Mouse (Mus musculus): Measurements from ENCODE around the gene Cgref1.
A peak's percentile ranks its signal among the peaks of the same experiment; 100 is the strongest.

The Cgref1 gene

DNA sequence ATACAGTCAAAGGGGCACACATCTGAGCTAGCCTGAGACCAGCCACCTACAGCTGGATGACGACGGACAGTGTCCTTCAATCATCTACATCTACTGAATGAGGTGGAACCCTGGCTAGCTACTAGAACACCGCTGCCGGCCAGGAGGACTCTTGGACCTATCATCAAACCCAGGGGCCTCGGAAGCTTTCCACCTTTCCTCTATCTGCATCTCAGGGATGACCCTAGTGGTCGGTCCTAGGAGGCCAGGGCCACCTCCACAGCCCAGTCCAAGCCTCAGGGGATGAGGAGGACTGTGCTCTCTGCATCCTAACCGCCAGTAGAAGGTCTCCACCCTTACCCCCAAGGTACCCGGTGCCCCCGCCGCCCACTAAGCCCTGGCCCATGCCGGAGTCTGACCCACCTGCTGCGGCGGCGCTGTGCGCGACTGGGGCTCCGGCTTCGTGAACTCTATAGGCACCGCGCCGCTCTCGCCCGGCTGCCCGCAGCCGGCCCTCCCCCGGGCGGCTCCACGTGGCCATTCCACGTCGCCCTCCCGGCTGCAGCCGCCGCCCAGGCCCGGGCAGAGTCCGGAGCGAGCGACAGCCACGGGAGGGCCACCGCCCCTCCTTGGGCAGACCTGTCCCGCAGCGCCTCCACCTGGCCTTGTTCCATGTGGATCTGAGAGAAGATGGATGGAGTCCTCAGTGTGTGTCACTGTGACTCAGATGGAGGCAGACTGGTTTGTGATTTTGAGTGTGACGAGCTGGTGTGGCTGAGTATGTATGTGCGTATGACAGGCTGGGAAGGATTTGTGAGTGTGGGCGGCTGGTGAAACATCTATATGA lies at the start of gene Cgref1:
TSS of gene Cgref1 (minus strand) at position 636 of the 826 bp plus-strand sequence.
- peak; percentile 83 for DNase-seq

DNA sequence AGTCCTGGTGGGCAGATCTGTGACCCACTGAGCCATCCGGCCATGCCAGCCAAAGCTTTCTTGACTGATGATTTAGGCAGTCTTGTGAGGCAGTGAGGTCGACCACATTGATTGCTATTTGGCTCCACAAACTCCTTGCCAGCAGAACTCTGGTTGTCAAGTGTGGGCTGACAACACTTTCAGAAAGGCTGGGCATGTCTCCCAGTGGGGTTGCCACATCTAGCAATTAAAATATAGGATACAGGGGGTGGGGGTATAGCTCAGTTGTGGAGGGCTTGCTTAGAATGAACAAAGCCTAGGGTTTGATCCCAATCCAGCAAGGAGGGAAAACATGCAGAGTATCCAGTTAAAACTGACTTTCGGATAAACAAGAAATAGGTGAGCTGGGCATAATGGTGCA lies 48.7 kb upstream of the Cgref1 start:
- no peak for DNase-seq

DNA sequence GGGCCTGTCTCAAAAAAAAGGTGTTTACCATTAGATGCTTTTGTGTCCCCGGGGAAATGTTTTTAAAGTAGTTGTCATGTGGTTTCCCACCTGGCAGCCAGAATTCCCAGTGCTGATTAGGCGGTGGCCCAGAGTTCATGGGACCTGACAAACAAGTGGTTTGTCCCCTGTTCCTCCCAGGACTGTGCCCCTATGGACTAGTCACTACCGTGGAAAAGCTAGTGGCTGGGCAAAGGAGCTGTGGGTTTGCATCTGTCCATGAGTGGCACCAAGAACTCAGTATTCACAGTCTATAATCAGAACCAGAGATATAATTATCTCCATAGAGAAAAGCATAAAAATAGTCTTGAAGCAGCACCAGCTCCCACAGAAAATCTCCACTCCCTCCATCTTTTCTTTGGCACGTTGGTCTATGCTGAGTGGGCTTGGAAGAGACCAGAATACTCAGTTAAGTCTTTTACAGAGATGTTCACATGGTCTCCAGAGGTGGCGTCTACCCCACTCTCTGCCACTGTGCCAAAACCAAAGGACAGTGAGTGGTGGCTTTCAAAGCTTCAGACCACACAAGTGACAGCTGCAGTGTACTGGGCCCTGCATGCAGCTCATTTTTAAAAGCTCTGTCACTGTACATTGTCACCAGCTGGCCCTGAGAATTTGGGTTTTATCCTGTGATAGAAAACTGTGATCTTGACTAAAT lies 47.7 kb upstream of the Cgref1 start:
- DNase-seq, result no peak

DNA sequence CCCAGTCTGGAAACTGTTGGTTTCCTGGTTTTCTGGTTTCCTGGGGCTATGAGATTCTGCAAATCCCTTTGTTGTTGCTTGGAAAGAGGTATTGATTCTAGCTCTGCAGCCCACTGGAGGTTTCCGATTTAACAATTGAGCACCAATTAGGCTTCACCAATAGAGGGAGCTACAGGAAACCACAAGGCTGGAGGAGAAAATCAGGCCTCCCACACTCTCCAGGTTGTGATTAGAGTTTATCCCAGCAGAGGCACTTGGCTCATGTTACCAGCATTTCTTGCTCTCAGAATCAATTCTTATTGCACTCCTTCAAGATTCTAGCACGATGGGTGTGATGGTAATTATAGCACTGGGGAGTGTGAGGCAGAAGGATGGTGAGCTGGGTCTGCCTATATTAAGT lies 37.0 kb upstream of the Cgref1 start:
- peak; percentile 32 for DNase-seq

DNA sequence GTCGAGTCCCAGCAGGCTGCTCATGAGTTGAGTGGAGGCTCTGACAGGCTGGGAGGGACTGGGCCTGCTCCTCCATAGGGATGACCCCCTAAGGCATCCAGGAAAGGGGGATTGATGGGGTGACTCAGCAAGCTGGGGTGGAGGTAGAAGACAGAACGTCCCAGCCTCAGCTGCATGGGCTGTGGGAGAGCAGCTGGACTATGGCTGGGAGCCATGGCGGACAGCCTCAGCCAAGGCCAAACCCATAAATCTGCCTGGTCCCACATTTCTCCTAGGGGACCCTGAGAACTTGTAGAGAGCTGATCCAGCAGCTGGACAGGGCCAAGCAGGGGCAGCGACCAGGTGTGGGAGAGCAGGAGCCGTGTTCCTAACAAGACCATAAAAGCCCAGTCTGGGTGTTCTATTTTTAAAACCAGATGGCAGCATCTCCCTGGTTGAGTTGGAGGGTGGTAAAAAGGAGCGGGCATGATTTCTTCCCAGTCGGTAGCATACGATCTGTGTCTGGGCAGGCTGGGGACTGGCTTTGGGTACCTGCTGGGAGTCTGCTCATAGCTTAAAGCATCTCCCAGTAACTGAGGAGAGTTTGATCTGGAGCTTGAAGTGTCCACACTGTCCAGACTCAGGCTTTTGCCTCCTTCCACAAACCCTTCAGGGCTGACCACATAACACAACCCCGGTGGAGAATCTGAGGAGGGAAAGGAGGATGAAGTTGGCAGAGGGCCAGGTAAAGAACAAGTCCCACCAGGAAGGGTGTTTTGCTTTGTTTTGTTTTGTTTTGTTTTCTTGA lies 29.7 kb upstream of the Cgref1 start:
- peak; percentile 78 for DNase-seq

DNA sequence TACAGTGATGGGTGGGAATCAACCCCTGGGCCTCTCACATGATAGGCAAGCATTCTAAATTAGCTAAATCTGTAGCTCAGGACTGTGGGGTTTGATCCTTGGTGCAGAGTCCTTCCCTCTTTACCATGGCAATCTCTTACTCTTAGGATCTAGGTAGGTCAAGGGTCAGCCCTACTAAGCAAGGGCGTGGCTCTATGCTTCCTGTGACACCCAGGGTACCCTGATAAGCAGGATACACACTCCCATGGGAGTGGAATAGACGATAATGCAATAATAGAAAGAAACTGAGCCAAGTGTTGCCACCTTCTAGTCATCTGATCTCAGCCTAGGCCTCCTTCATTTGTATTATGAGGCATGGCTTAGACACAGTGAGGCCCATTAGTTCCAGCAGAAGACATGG lies 24.0 kb upstream of the Cgref1 start:
- no peak for DNase-seq

DNA sequence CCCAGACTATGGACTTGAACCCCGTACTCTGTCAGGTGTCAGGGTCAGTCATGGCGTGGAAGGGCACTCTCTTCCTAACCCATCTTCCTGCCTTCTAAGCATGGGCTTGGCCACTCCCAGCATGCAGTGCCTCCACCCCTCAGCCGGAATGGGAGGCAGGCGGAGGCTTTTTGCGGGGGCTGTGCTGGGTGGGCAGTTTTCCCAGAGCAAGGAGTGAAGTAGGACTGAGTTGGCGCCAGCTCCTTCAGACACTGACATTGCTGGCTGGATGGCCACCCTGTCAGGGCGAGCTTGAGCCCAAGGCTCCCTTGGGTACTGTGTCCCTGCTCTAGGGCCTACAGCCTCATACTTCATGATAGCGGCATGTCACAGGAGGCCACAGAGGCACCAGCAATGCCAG lies 23.0 kb upstream of the Cgref1 start, which contains the start of gene Tcf23:
TSS of gene Tcf23 (plus strand) at position 247 of the 400 bp plus-strand sequence.
- peak; percentile 58 for DNase-seq

DNA sequence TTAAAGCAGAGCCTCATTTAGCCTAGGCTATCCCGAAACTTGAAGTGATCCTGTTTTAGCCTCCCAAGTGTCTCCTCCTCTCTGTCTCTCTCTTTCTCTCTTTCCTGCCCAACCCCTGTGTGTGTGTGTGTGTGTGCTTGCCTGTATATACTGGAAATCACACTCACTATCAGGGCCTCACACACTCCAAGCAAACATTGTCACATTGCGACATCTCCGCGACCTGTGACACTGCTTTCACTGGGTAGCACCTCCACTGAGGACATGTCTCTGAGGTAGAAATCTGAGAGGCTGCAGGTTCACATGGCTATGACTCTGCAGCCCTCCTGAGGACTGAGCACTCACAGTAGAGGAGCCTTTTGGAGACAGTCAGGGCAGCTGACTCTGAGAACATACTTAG lies 20.8 kb upstream of the Cgref1 start:
- DNase-seq, result no peak

DNA sequence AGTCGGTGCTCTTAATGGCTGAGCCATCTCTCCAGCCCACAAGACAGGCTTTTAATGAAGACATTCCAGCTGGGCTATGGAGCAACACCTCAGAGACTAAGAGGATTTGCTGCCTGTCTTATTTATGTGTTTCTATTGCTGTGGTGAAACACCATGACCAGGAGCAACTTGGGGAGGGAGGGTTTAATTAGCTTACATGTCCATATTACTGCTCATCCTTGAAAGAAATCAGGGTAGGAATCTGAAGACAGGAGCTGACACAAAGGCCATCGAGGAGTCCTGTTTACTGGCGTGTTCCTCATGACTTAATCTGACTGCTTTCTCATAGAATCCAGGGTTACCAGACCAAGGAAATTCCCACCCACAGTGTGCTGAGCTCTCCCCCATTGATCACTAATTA lies 18.5 kb upstream of the Cgref1 start:
- DNase-seq, result no peak

DNA sequence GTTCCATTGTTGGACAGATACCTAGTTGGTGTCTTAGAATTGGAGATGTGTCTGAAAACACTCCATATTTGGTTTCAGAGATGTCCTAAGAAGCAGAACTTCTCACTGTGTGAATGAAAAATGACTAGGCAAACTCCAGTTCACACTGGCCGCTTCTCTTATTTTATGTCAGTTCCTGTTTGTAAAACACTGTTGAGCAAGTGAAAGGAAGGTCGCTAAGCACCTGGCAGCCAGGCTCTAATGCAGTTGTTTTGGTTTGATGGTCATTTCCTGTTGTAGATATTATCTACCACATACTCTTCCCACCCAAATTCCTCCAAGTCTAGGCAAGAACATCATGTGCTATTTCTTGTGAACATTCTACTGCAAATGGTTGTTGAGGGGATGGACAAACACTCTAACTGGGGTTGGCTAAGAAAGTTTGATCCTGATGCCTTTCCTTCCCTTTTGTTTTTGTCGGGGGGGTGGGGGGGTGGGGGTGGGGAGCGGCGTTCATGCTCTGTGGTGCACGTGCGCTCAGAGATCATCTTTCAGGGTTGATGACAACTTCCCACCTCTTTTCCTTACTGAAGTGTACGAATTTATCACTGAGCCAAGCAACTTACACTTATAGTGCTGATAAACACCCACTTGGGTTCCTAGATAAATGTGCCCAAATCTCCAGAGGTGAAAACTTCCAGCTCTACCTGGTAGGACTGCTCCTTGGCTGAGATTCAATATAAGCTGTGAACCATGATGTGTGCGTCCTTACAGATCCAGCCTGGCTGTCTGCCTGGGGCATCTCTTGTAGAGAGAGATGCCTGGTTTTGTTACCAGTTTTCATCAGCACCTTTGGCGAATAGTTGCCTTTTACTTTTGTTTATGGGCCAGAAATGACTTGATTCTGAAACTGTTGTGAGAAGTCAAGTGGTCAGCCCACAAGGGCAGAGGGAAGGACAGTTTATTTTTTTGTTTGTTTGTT lies 16.4 kb upstream of the Cgref1 start:
- no peak for DNase-seq

DNA sequence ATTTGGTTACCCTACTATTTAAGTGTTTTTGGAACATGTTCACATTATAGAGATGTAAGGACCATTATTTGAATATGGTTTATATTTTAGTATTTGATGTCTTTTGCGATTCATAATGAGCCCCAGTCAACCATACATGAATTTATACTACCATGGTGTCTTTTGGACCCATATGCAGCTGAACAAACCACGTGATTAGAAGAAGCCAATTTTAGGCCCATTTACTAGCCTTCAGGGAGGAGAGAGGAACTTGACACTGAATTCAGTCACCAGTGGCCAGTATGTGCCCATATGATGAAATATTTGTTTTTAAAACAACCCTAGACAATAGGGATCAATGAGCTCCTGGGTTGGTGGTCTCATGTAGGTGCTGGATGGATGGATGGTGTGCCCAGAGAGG lies 15.4 kb upstream of the Cgref1 start:
- DNase-seq, result no peak

DNA sequence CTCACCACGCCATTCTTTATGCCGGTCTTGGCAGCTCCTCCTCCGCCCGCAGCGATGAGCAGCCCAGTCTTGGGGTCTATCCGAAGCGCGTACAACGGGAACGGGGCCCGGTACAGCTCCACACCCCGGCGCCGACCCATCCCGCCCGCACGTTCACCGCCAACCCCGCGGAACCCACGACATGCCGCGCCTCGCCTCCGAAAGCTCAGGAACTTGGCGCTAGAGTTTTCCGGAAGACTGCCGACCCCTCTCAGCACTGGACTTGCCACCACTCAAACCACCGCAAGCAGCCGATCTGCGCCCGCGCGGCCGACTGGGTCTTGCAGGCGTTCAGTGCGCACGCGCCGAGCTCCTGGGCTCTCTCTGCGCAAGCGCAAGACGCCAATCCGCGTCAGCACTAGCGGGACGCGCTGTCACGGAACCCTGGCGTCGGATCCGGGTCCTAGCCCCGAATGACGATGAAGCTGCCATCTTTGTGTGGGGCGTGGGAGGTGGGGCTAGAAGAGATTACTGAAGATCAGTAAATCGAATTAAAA lies 14.6 kb upstream of the Cgref1 start, which contains the start of gene Preb:
TSS of gene Preb (minus strand) at position 396 of the 536 bp plus-strand sequence.
- peak; percentile 100 for DNase-seq

DNA sequence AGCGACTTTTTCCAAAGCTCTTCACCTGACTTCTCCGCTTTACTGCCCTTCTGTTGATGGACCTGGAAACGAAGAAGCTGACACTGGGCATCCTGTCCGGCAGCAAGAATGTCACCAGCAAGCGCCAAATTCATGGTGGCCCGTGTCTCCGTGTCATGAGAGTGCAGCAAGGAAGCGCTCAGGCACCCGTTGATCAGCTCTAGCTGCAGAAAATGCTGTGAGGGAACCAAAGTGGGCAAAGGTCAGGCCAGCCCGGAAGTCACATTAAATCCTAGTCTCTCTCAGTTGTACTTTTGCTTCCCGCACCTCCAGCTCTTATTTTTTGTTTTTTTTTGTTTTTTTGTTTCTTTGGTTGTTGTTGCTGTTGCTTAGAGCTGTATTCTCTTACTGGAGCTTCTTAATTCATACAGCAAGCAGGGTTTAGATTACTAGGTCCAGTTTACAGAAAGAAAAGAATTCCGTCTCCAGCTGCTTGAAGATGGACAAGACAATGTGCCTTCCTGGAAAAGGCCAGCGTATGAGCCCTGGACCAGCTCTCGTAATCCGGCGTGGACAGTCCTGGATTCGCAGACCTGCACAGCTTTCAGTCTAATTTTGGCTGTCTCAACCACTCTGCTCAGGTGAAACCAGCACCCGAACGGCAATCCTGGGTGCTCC lies 13.9 kb upstream of the Cgref1 start:
- DNase-seq, result peak; percentile 68

DNA sequence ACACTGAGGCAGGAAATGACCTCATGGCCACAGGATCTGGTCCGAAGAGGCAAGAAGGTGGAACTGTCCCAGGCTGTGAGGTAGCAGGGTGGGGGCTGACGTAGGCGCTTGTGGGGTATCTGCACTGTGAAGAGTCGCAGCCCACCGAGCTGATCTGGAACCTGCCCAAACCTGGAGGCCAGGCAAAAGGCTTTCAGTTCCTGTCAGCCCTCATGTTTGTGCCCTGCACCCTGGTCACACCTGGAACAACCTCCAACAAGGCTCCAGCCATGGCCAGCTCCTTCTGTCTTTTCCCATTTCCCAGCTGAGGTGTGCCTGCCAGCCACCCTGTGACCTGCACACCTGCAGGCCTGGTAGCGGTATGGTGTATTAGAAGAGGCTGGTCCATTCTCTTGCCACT lies 12.5 kb upstream of the Cgref1 start:
- no peak for DNase-seq

DNA sequence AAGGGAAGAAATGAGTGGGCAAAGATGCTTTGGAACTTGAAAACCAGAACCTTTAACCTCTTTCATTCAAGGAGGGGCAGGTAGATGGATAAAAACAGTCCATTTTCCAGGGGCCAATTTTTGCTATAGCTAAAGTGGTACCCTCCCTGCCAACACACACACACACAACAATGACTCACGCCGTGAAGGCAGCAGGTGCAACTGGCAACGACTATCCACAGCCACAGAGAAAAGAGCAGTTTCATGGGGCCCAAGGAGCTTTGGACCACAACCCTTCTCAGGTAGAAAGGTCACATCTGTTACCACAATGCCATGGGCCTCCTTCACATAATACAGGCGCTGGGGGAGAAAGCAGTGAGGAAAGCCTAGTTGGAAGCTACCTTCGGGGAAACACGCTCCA lies 10.4 kb upstream of the Cgref1 start:
- no peak for DNase-seq

DNA sequence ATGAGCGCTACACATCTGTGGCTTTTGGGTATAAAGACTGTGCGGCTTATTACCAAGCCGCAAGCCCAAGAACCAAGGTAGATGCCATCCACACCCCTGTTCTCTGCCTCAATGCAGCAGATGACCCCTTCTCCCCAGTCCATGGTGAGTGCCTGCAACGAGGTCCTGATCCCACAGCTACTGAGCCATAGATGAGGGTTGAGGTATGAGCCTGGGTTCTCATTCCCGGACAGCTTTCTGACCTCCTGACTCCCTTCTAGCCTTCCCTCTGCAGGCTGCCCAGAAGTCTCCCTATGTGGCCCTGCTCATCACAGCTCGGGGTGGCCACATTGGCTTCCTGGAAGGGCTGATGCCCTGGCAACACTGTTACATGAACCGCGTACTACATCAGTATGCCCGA lies 9.2 kb upstream of the Cgref1 start:
- DNase-seq, result no peak

DNA sequence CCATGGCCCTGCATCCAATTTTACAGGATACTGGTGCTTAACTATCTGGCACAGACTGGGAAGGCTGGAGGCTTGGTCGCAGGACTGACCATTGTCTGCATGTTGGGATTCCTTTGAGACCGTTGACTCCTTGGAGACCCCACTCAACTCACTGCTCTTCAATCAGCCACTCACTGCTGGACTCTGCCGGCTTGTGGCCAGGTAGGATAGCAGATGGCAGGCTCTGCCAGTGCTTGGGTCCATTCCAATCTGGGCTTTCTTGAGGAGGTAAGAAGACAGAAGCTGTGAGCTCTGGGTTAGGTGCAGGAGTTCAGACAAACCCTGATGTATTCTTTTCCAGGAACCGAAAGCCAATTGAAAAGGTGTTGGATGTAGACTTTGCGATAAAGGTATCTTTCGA lies 8.7 kb upstream of the Cgref1 start:
- no peak for DNase-seq

DNA sequence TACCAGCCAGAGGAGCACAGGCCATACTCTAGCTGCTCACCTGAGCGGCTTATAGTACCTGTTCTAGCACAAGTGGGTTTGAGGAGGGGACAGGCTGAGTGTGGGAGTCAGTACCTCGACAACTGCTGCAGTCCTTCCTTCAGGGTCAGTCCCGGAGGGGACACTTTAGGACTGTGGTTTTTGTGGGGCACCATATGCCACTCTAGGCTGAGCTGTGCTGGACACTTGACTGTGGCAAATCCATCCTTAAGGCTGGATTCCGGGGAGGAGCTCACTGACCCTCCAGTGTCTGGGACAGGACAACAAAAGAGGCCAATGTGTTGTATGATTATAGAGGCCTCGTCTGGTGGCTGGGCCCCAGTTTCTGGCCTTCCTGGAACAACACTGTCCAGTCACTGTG lies 7.2 kb upstream of the Cgref1 start:
- DNase-seq, result no peak

DNA sequence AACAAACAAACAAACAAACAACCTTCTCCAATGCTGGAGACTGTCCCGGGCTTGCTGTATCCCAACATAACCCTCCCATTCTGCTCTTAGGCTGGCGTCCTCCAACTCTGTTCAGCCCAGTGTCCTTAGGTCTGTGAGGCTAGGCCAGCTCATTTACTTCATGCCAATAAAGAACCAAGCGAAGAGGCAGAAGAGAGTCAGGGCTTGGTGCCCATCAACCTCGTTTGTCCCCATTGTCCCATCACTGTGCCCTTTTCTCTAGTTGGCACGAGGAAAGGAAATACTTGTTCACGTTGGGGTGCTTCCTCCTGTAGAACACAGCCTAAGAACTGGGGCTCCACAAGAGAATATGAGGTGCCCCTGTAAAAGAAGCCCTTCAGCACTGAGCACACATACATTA lies 6.3 kb upstream of the Cgref1 start:
- DNase-seq, result no peak

DNA sequence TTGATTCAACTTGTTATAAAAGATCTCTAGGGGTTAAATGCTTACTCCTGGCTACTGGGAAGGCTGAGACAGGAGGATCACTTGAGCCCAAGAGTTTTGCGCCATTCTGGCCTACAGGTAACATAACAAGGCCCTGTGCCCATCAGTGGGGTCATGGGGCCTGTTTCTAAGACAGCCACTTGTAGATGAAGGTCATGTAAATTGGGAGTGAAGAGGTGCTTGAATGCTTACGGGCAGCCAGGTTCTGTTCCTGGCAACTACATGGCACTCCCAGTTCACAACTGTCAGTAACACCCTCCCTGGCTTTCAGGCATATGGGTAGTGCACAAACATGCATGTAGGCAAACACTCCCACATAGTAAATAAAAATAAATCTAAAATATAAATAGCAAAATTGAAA lies 5.5 kb upstream of the Cgref1 start:
- DNase-seq, result no peak

DNA sequence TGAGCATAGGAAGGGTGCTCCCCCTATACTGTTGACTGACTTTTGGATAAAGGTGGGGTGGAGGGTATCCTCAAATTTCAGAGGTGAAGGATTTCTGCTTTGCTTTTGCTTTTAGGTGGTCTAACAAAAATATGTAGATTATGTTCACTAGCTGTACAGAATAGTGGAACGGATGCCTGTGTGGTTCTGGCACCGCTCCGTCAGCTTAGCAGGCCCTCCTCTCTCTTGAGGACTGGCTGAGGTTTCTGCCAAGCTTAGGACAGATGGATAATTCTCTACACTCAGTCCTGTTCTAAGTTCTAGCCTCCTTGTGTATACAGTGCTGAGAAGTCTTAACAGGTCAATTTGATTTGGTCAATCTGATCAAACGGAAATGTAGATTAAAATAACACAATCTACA lies 5.1 kb upstream of the Cgref1 start:
- no peak for DNase-seq

Measured in kidney, postnatal 14 days (tissue).